Mouse (Mus musculus) cerebellum, postnatal 4 days (tissue): ENCODE results near the gene Cdh23.

Experiments
- DNase-seq, 2 experiments: peaks; one replicate each; pipeline ENCODE4 v3.0.0; 2022; ENCODE audit warnings: low spot score in 2 of 2, mixed read lengths in 1 of 2

The Cdh23 gene

GRCm38 (mm10) chr10:60481381-60481780, 214.9 kb downstream of the Cdh23 start:
- no peak for DNase-seq

- DNase-seq: no peak
These were observed 221.7 kb downstream of the Cdh23 start for GRCm38 (mm10) chr10:60474549-60474948.

GRCm38 (mm10) chr10:60473782-60474322, 222.4 kb downstream of the Cdh23 start:
- DNase-seq: no peak

- no peak for DNase-seq
These were observed 228.5 kb downstream of the Cdh23 start for GRCm38 (mm10) chr10:60467752-60468151.

- no peak for DNase-seq
These were observed 232.2 kb downstream of the Cdh23 start for GRCm38 (mm10) chr10:60463953-60464647.

- no peak for DNase-seq
These were observed 239.5 kb downstream of the Cdh23 start for GRCm38 (mm10) chr10:60456662-60457397.

GRCm38 (mm10) chr10:60455193-60455592, 241.1 kb downstream of the Cdh23 start:
- DNase-seq: no peak

GRCm38 (mm10) chr10:60447186-60447585, 249.1 kb downstream of the Cdh23 start:
- no peak for DNase-seq

- peak; percentile 21 to 31 for DNase-seq
These were observed 251.2 kb downstream of the Cdh23 start for GRCm38 (mm10) chr10:60445031-60445593.

- no peak for DNase-seq
These were observed 253.2 kb downstream of the Cdh23 start for GRCm38 (mm10) chr10:60443078-60443477.

GRCm38 (mm10) chr10:60442321-60442720, 254.0 kb downstream of the Cdh23 start:
- no peak for DNase-seq

GRCm38 (mm10) chr10:60432679-60433078, 263.6 kb downstream of the Cdh23 start:
- DNase-seq: no peak

- no peak for DNase-seq
These were observed 265.7 kb downstream of the Cdh23 start for GRCm38 (mm10) chr10:60430591-60430990.

GRCm38 (mm10) chr10:60430001-60430400, 266.3 kb downstream of the Cdh23 start:
- no peak for DNase-seq

GRCm38 (mm10) chr10:60422756-60423155, 273.5 kb downstream of the Cdh23 start:
- no peak for DNase-seq

- DNase-seq: no peak
These were observed 276.7 kb downstream of the Cdh23 start for GRCm38 (mm10) chr10:60419624-60420023.

- peak; percentile 68 to 77 for DNase-seq
These were observed 278.2 kb downstream of the Cdh23 start for GRCm38 (mm10) chr10:60418137-60418536.

- no peak for DNase-seq
These were observed 279.2 kb downstream of the Cdh23 start for GRCm38 (mm10) chr10:60417041-60417440.

GRCm38 (mm10) chr10:60413756-60414155, 282.5 kb downstream of the Cdh23 start:
- no peak for DNase-seq

GRCm38 (mm10) chr10:60411794-60412193, 284.5 kb downstream of the Cdh23 start:
- no peak for DNase-seq

GRCm38 (mm10) chr10:60407831-60408230, 288.5 kb downstream of the Cdh23 start:
- peak; percentile 58 to 77 for DNase-seq

- DNase-seq: peak in 1 of 2 experiments; percentile 26
These were observed 290.7 kb downstream of the Cdh23 start for GRCm38 (mm10) chr10:60405460-60406177.
